Mouse (Mus musculus) bone marrow macrophage, adult 2 months (primary cell): ENCODE results near the gene C2cd2.
"Not testable (repeated sequence)": the region's sequence is repeated elsewhere in the genome, so short reads cannot be mapped to it uniquely, and the experiment has no call there.

Experiments
- CTCF ChIP-seq: IDR thresholded peaks from 2 replicates; pipeline ENCODE4 v1.5.1; 2012; ENCODE audit warnings: low read depth, mild to moderate bottlenecking, low read length, moderate library complexity
- POLR2A ChIP-seq: IDR thresholded peaks from 2 replicates; pipeline ENCODE4 v1.6.1; 2012; ENCODE audit warnings: mild to moderate bottlenecking, low read depth, low read length, borderline replicate concordance

DNA sequence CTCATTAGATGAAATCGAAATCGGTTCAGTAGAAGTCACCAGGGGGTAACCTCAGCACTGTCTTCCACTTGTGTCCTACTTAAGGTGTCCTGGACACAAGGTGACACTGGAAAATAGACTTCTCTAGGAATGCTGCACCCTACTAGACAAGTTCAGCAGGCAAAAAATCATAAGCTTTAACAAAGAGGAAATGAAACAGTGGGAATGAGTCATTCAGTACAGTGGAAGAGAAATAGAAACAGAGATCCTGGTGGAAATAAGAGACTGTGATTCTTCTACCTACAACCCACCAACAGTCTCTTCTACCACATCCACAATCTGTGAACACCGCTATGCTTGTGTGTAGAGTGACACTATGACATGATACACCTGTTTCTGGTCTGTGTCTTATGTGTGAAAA lies 30.1 kb upstream of the C2cd2 start:
- TF ChIP-seq POLR2A, CTCF: not testable (repeated sequence)
